Mouse (Mus musculus) hindbrain, embryonic 14.5 days (tissue): Measurements from ENCODE around the gene Cib4. TPM values are rescaled to one million over a fixed set of nuclear protein-coding genes. Genes with fewer than 3 reads are reported as not detected.

Experiments used
- ATAC-seq: fragments of 200-750 bp; cut with Nextera tagmentation; 2 replicates; pipeline ENCODE4 v1.8.0; 2017; ENCODE audit warnings: moderate number of reproducible peaks, mild to moderate bottlenecking, moderate TSS enrichment, moderate library complexity; ENCODE audit not compliant: low FRiP score
- DNase-seq: peaks from one replicate; pipeline ENCODE4 v3.0.0-alpha.2; 2015; ENCODE audit warnings: low spot score
- H3K27ac ChIP-seq: fragments of 300-500 bp; sonication (generic); 2 replicates; pipeline ENCODE4 v1.5.1; 2014; ENCODE audit warnings: mild to moderate bottlenecking, moderate library complexity
- H3K27me3 ChIP-seq: fragments of 300-500 bp; sonication (generic); 2 replicates; pipeline ENCODE4 v1.6.1; 2014; ENCODE audit warnings: mild to moderate bottlenecking, low read length, mixed read lengths; ENCODE audit not compliant: control insufficient read depth, insufficient read depth
- H3K36me3 ChIP-seq: fragments of 300-500 bp; sonication (generic); replicated peaks from 2 replicates; pipeline ENCODE4 v1.6.1; 2014; ENCODE audit not compliant: control insufficient read depth, insufficient read depth
- H3K4me1 ChIP-seq: fragments of 300-500 bp; sonication (generic); replicated peaks from 2 replicates; pipeline ENCODE4 v1.6.1; 2014; ENCODE audit warnings: antibody characterized with exemption, low read length, mixed read lengths; ENCODE audit not compliant: control insufficient read depth, insufficient read depth
- H3K4me2 ChIP-seq: fragments of 300-500 bp; sonication (generic); replicated peaks from 2 replicates; pipeline ENCODE4 v1.6.1; 2014; ENCODE audit warnings: mild to moderate bottlenecking, moderate library complexity
- H3K4me3 ChIP-seq: fragments of 300-500 bp; sonication (generic); replicated peaks from 2 replicates; pipeline ENCODE4 v1.5.1; 2014; ENCODE audit warnings: mild to moderate bottlenecking, low read length
- H3K9ac ChIP-seq: fragments of 300-500 bp; sonication (generic); 2 replicates; pipeline ENCODE4 v1.6.1; 2014
- H3K9me3 ChIP-seq: fragments of 300-500 bp; sonication (generic); 2 replicates; pipeline ENCODE4 v1.6.1; 2016; ENCODE audit warnings: low read length; ENCODE audit not compliant: control insufficient read depth
- WGBS: fragments of 180-500 bp; shearing (Covaris S2); extraction: QIAGEN DNeasy Blood & Tissue Kit; methylation state at CpG from one replicate; pipeline ENCODE4 v1.1.7; 2014; 5-methylcytosine and 5-hydroxymethylcytosine counted together
- polyA plus RNA-seq: library from polyadenylated mRNA; unstranded; fragments of >200 nt; fragmentation: Nextera tagmentation; extraction: Ambion mirVana; gene quantifications from 2 replicates; pipeline ENCODE4 v1.2.1, GENCODE M21; 2014

Cib4 gene
- polyA plus RNA-seq, 1 experiment from 2014 or later = not detected

DNA sequence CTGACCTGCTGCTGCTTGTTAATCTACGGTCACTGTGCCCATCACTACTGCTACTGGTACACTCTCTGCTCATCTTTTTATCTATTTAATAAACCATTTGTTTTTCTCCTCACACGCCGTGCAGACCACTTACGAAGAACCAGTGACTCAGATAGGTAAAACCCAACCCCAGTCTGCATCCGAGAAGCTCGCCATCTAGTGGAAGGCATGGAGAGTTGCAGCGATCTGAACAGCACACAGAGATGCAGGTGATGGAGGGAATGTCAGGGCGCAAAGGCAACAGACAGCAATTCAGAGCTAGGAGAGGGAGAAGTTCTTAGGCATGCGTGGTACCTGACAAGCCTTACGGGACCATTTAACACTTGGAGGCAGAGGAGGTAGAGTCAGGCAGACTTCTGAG is 69.1 kb downstream of the Cib4 start:
- no peak overlapping the region for H3K9ac ChIP-seq
- 0 out of 2 replicates have a peak, but pooled peaks cover 1% of the 10 kb centered on the region for H3K4me1 ChIP-seq
- ATAC-seq = peak; percentile 27; the same call in 1 of the 2 replicates
- H3K27me3 ChIP-seq = no peaks in the 10 kb centered on the region
- H3K9me3 ChIP-seq = no peaks in the 10 kb centered on the region
- 45% methylated on average over 10 of the region's 10 CpGs for WGBS
- no peak overlapping the region for H3K4me2 ChIP-seq
- DNase-seq = peak; percentile 74
- no peak overlapping the region for H3K4me3 ChIP-seq
- no peak overlapping the region for H3K27ac ChIP-seq
- H3K36me3 ChIP-seq = no peaks in the 10 kb centered on the region

GRCm38 (mm10) chr5:30472148-30472547 is 73.5 kb downstream of the Cib4 start:
- 83% methylated on average over 5 of the region's 5 CpGs for WGBS
- ATAC-seq (no peak), DNase-seq (no peak)
- H3K4me2 ChIP-seq = no peak overlapping the region
- H3K4me3 ChIP-seq = no peak overlapping the region
- H3K27me3 ChIP-seq = no peaks in the 10 kb centered on the region
- H3K9me3 ChIP-seq = no peaks in the 10 kb centered on the region
- 0 out of 2 replicates have a peak, but pooled peaks cover 12% of the 10 kb centered on the region for H3K4me1 ChIP-seq
- H3K27ac ChIP-seq = no peak overlapping the region
- H3K9ac ChIP-seq = no peak overlapping the region
- H3K36me3 ChIP-seq = no peaks in the 10 kb centered on the region

- Histone ChIP-seq H3K9me3 (no peaks in the 10 kb centered on the region), H3K4me3 (no peak overlapping the region), H3K4me1 (0 out of 2 replicates have a peak, but pooled peaks cover 18% of the 10 kb centered on the region), H3K27me3 (0 out of 2 replicates have a peak, but pooled peaks cover 1% of the 10 kb centered on the region), H3K27ac (no peak overlapping the region), H3K4me2 (no peak overlapping the region), H3K36me3 (no peaks in the 10 kb centered on the region), H3K9ac (no peak overlapping the region)
- WGBS = 52% methylated on average over 6 of the region's 6 CpGs
- no peak for DNase-seq
- no peak for ATAC-seq
Measured at GRCm38 (mm10) chr5:30470454-30470853, 75.2 kb downstream of the Cib4 start.

DNA sequence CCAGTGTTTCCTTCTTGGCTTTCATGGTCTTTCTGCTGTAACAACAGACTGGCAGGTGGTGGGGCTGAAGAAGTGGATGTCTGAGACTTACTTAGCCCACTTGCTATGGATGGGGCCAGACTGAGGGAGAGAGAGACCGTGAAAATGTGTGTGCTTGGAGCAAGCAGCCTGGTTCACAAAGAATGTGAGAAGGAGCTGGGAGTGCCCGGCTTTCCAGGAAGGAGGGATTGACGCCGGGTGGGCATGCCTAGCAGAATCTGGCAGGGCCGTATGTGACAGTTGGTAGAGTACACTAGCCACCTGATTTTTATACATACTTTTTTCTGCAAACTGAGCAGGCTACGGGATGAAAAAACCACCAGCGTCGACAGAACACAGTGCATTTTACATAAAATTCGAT is 79.3 kb downstream of the Cib4 start:
- WGBS = 36% methylated on average over 9 of the region's 9 CpGs
- ATAC-seq (no peak), DNase-seq (no peak)
- Histone ChIP-seq H3K9me3 (no peaks in the 10 kb centered on the region), H3K4me3 (peak overlapping the region; percentile 15), H3K36me3 (no peaks in the 10 kb centered on the region), H3K27ac (no peak overlapping the region), H3K27me3 (0 out of 2 replicates have a peak, but pooled peaks cover 6% of the 10 kb centered on the region), H3K9ac (0 out of 2 replicates have a peak overlapping the region, but pooled peaks have one; percentile 16), H3K4me2 (peak overlapping the region; percentile 52), H3K4me1 (peaks cover 26% of the 10 kb centered on the region)

DNA sequence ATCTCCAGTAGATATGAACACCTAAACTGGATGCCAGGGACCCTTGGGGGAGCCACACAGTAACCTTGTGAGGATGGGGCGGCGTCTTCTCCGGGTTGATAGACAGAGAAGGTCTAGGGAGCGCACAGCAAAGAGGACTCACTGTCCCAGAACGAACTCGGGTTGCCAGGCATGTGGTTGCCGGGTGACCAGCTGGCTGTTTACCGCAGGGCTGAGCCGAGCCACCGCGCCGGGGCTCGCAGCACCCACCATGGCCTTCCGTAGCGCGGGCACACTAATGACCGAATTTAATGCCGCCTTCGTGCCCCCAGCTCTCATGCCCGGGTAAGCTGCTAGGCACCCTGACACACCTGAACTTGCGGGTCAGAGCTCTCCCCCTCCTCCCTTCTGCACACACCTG is 79.8 kb downstream of the Cib4 start, which contains the start of gene 1700001C02Rik:
Gene 1700001C02Rik, plus strand, starts transcription at position 187 of the 400 bp plus-strand sequence.
- ATAC-seq (no peak), DNase-seq (no peak)
- 14% methylated on average over 19 of the region's 21 CpGs for WGBS
- H3K27me3 ChIP-seq = 0 out of 2 replicates have a peak, but pooled peaks cover 6% of the 10 kb centered on the region
- H3K4me3 ChIP-seq = peak within 1 kb of the TSS; percentile 15
- peaks cover 25% of the 10 kb centered on the region for H3K4me1 ChIP-seq
- H3K36me3 ChIP-seq = no peaks in the 10 kb centered on the region
- H3K27ac ChIP-seq = no peak within 1 kb of the TSS
- peak within 1 kb of the TSS; percentile 52 for H3K4me2 ChIP-seq
- H3K9ac ChIP-seq = 0 out of 2 replicates have a peak within 1 kb of the TSS, but pooled peaks have one; percentile 16
- H3K9me3 ChIP-seq = no peaks in the 10 kb centered on the region

- 0 out of 2 replicates have a peak within 1 kb of the TSS, but pooled peaks have one; percentile 20 for H3K27ac ChIP-seq
- peak within 1 kb of the TSS; percentile 8; the same call in 1 of the 2 replicates for H3K9ac ChIP-seq
Measured at GRCm38 (mm10) chr5:30461821-30462220, 83.8 kb downstream of the Cib4 start, which contains the start of gene Otof. TSS of gene Otof (minus strand) at chr5:30461932.

GRCm38 (mm10) chr5:30460155-30460554 is 85.5 kb downstream of the Cib4 start:
- DNase-seq (no peak), ATAC-seq (no peak)
- Histone ChIP-seq H3K9me3 (no peaks in the 10 kb centered on the region), H3K27ac (no peak overlapping the region), H3K4me2 (no peak overlapping the region), H3K4me3 (no peak overlapping the region), H3K36me3 (no peaks in the 10 kb centered on the region), H3K27me3 (0 out of 2 replicates have a peak, but pooled peaks cover 2% of the 10 kb centered on the region), H3K9ac (no peak overlapping the region), H3K4me1 (peaks cover 17% of the 10 kb centered on the region)
- 41% methylated on average over 4 of the region's 4 CpGs for WGBS

More at GRCm38 (mm10) chr5:30461821-30462220, 83.8 kb downstream of the Cib4 start, which contains the start of gene Otof:
- no peaks in the 10 kb centered on the region for H3K9me3 ChIP-seq
- 0 out of 2 replicates have a peak, but pooled peaks cover 6% of the 10 kb centered on the region for H3K27me3 ChIP-seq
- H3K4me3 ChIP-seq = no peak within 1 kb of the TSS
- no peaks in the 10 kb centered on the region for H3K36me3 ChIP-seq
- ATAC-seq (peak; percentile 80), DNase-seq (peak; percentile 48)
- peaks cover 23% of the 10 kb centered on the region for H3K4me1 ChIP-seq
- WGBS = 14% methylated on average over 12 of the region's 12 CpGs
- peak within 1 kb of the TSS; percentile 40 for H3K4me2 ChIP-seq

DNA sequence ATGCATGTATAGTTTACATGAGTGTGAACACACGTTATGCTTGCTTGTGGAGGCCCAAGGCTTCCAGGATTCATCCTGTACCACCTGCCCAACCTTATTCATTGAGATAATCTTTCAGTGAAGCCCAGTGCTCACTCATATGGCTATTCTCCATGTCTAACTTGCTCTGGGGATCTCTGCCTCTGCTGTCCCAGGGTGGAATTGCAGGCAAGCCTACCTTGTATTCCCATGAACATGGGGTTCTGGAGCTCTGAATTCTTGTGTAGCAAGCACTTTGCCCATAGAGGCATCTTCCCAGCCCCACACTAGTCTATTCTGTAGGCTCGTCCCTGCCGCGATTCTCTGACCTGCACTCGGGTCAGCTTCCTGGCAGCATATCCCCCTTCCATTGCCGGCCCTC is 89.6 kb downstream of the Cib4 start:
- no peak for ATAC-seq
- 59% methylated on average over 6 of the region's 6 CpGs for WGBS
- DNase-seq = no peak

GRCm38 (mm10) chr5:30444327-30444895 is 101.2 kb downstream of the Cib4 start:
- ATAC-seq = 0 out of 2 replicates have a peak, but pooled peaks have one; percentile 6
- Histone ChIP-seq H3K27ac (no peak overlapping the region), H3K4me2 (no peak overlapping the region), H3K9me3 (no peaks in the 10 kb centered on the region), H3K4me1 (no peaks in the 10 kb centered on the region), H3K9ac (no peak overlapping the region), H3K27me3 (no peaks in the 10 kb centered on the region), H3K36me3 (no peaks in the 10 kb centered on the region), H3K4me3 (no peak overlapping the region)
- no peak for DNase-seq
- 62% methylated on average over 13 of the region's 13 CpGs for WGBS

More for the DNA sequence above, 89.6 kb downstream of the Cib4 start:
- no peak overlapping the region for H3K4me2 ChIP-seq
- H3K9ac ChIP-seq = no peak overlapping the region
- peaks cover 4% of the 10 kb centered on the region; the same call in 1 of the 2 replicates for H3K4me1 ChIP-seq
- no peak overlapping the region for H3K27ac ChIP-seq
- H3K27me3 ChIP-seq = no peaks in the 10 kb centered on the region
- H3K4me3 ChIP-seq = no peak overlapping the region
- H3K36me3 ChIP-seq = no peaks in the 10 kb centered on the region
- H3K9me3 ChIP-seq = no peaks in the 10 kb centered on the region
